Mouse (Mus musculus) limb, embryonic 15.5 days (tissue): Measurements from ENCODE around the gene Ntan1. TPM values are rescaled to one million over a fixed set of nuclear protein-coding genes. Genes with fewer than 3 reads are reported as not detected.
"Not testable (repeated sequence)": the region's sequence is repeated elsewhere in the genome, so short reads cannot be mapped to it uniquely, and the experiment has no call there.

Experiments
- ATAC-seq: fragments of 200-750 bp; cut with Nextera tagmentation; 2 replicates; pipeline ENCODE4 v1.8.0; 2017; ENCODE audit warnings: low read depth, moderate TSS enrichment; ENCODE audit not compliant: insufficient number of reproducible peaks, low FRiP score, low TSS enrichment
- H3K27ac ChIP-seq: fragments of 300-500 bp; sonication (generic); 2 replicates; pipeline ENCODE4 v1.5.1; 2015; ENCODE audit warnings: moderate library complexity, mild to moderate bottlenecking, inconsistent platforms
- H3K27me3 ChIP-seq: fragments of 300-500 bp; sonication (generic); 2 replicates; pipeline ENCODE4 v1.6.1; 2015; ENCODE audit warnings: inconsistent platforms
- H3K36me3 ChIP-seq: fragments of 300-500 bp; sonication (generic); 2 replicates; pipeline ENCODE4 v1.6.1; 2015; ENCODE audit warnings: inconsistent platforms
- H3K4me1 ChIP-seq: fragments of 300-500 bp; sonication (generic); 2 replicates; pipeline ENCODE4 v1.6.1; 2015; ENCODE audit warnings: inconsistent platforms
- H3K4me2 ChIP-seq: fragments of 300-500 bp; sonication (generic); 2 replicates; pipeline ENCODE4 v1.6.1; 2015; ENCODE audit warnings: mild to moderate bottlenecking, inconsistent platforms
- H3K4me3 ChIP-seq: fragments of 300-500 bp; sonication (generic); 2 replicates; pipeline ENCODE4 v1.5.1; 2015; ENCODE audit warnings: mild to moderate bottlenecking, inconsistent platforms
- H3K9ac ChIP-seq: fragments of 300-500 bp; sonication (generic); 2 replicates; pipeline ENCODE4 v1.6.1; 2015; ENCODE audit warnings: inconsistent platforms
- H3K9me3 ChIP-seq: fragments of 300-500 bp; sonication (generic); 2 replicates; pipeline ENCODE4 v1.6.1; 2016; ENCODE audit warnings: inconsistent platforms
- WGBS: fragments of 180-500 bp; shearing (Covaris S2); methylation state at CpG from one replicate; pipeline ENCODE4 v1.1.7; 2015; 5-methylcytosine and 5-hydroxymethylcytosine counted together
- polyA plus RNA-seq: library from polyadenylated mRNA; unstranded; fragments of >200 nt; fragmentation: Nextera tagmentation; extraction: Ambion mirVana; gene quantifications from 2 replicates; pipeline ENCODE4 v1.2.1, GENCODE M21; 2015

Gene Ntan1
- polyA plus RNA-seq, result 189 and 192 TPM in 2 replicates

DNA sequence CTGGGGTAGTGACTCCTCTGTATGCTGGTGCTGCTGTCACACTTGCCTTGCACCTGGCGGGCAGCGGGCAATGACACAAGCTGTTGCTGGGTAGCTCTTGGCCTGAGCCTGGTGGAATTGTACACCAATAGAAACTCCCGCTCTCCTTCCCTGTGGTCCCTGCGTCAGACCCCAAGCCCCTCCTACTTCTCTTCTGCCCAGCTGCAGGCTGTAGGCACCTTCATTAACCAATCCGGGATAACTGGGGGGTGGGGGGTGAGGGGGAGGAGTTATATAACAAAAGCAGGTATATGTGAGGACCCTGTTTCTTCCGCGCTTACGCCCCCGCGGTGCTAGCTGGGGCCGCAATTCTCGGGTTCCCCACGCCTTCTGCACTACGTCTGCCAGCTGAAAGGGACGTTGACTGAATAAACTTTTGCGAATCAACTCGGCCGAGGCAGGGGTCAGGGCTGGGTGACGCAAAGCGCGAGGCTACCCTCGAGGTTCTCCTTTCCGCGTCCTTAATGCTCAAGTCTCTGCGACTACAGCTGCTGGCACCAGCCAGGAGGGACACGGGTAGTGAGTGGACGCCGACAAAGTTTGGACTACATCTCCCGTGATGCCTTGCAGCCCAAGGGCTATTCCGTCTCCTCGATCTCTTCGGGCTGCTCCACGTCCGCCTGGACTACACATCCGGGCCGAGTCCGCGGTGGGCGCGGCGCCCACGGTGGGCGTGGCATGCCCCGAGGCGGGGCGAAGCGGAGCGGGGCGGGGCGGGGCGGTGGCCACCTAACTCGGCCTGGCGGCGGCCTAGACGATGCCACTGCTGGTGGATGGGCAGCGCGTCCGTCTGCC, at the start of gene Ntan1:
TSS of gene Ntan1 (plus strand) at position 286 of the 834 bp plus-strand sequence.
- Histone ChIP-seq H3K4me2 (peak within 1 kb of the TSS; percentile 49), H3K9ac (peak within 1 kb of the TSS; percentile 81), H3K27me3 (no peaks in the 10 kb centered on the region), H3K4me3 (peak within 1 kb of the TSS; percentile 72), H3K36me3 (peaks cover 28% of the 10 kb centered on the region), H3K27ac (peak within 1 kb of the TSS; percentile 98), H3K4me1 (peaks cover 27% of the 10 kb centered on the region), H3K9me3 (no peaks in the 10 kb centered on the region)
- ATAC-seq, result peak; percentile 94
- under 1% methylated on average over 58 of the region's 58 CpGs for WGBS

DNA sequence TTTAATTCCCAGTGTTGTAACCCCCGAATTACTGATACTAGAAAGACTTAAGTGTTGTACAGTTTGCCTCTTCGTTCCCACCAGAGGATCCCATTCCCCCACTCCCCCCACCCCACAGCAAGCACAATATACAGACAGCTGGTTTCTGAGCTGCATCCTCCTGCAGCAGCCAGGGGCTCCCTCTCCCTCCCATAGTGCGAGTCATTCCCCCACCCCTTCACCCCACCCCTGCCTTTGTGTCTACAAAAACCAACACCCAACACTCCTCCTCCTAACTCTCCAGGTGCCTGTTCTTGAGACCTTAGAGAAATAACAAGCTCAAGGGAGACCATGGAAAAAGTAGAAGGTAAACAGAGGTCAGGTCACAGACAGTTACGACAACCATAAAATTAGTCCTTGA, 47.0 kb upstream of the Ntan1 start:
- H3K9me3 ChIP-seq, H3K4me2 ChIP-seq, H3K4me3 ChIP-seq, H3K27me3 ChIP-seq, H3K36me3 ChIP-seq, H3K27ac ChIP-seq, H3K4me1 ChIP-seq, ATAC-seq, H3K9ac ChIP-seq: not testable (repeated sequence)
- 69% methylated on average over 4 of the region's 4 CpGs for WGBS

DNA sequence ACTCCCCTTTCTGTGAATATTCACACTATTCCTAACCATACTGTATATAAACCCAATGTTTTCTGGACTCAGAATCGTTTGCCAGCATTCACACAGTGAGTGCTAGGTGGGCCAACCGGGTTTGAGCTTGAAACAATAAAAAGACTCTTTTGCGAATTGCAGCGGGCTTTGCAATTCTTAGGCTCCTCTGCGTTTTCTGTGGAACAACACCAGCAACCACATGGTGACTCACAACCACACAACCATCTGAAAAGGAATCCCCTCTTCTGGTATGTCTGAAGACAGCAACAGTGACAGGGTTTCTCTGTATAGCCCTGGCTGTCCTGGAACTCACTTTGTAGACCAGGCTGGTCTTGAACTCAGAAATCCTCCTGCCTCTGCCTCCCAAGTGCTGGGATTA, 46.6 kb upstream of the Ntan1 start:
- H3K27me3 ChIP-seq, H3K4me1 ChIP-seq, ATAC-seq, H3K4me3 ChIP-seq, H3K36me3 ChIP-seq, H3K27ac ChIP-seq, H3K4me2 ChIP-seq, H3K9ac ChIP-seq, H3K9me3 ChIP-seq: not testable (repeated sequence)
- 74% methylated on average over 5 of the region's 5 CpGs for WGBS

DNA sequence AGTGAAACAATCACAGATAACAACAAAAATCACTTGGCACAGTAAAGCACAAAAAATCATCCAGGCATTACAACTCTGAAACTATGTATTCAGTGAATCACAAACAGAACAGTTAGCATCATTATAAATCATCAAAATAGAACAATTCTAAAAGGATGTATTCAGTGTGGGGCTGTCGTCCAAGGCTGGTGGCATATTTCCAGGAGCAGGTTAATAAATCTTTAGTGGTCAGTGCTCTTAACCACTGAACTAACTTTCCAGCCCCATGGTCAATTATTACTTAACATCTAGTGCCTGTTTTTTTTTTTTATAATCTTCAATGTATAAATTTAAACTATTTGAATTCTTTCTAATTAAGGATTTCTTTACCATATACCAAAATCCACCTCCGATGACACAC, 44.6 kb upstream of the Ntan1 start:
- WGBS, result 75% methylated on average over 2 of the region's 2 CpGs
- not testable (repeated sequence) for H3K27ac ChIP-seq, H3K27me3 ChIP-seq, H3K9ac ChIP-seq, H3K4me2 ChIP-seq, H3K4me1 ChIP-seq, H3K36me3 ChIP-seq, H3K9me3 ChIP-seq, H3K4me3 ChIP-seq, ATAC-seq

DNA sequence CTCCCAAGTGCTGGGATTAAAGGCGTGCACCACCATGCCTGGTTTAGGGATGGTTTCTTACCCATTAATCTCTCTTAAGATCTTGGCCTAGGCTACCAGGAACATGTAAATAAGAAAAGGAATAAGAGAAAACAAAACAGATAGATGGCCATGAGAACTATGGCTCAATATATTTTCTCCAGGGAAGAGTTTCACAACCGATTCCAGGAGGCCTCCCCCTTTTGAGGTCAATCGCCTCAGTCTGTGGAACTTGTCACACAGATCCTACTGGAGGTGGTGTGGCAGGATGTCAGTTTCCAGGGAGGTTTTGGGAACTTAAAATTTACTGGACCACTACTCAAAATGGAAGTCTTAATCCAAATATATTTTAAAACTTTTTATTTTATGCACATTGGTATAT, 44.0 kb upstream of the Ntan1 start:
- H3K4me3 ChIP-seq, H3K36me3 ChIP-seq, H3K4me2 ChIP-seq, H3K9ac ChIP-seq, ATAC-seq, H3K4me1 ChIP-seq, H3K27me3 ChIP-seq, H3K9me3 ChIP-seq, H3K27ac ChIP-seq: not testable (repeated sequence)
- 85% methylated on average over 3 of the region's 3 CpGs for WGBS

DNA sequence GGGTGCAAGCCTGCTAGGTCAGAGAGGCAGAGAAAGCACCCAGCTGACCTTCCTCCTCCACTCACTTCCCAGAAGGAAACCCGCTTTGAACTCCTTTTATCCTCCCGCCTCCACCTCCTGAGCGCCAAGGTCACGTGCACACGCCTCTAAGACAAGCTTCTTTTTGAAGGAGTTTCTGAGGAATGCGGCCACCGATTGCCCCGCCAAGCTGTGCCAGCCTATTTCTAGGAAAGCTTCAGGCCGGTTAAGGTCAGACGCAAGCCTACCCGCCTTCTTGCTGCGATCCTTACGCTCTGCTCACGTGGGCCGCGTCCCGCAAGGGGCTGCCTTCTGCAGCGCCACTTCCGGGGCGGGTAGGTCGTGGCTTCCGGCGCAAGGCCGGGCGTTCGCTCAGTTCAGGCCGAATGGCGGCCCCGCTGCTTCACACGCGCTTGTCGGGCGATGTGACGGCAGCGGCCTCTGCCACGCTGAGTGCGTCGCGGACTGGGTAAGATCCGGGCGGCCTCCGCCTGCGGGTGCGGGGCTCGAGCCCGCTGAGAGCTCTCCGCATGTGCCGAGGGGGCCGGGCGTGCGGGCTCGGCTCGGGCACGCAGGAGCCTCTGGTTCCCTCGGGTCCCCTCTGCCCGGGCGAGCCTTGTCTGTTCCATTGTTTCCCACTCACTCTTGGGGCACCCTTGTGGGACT, 38.1 kb upstream of the Ntan1 start, which contains the start of gene Rrn3:
TSS of gene Rrn3 (plus strand) at position 356 of the 684 bp plus-strand sequence.
- H3K27me3 ChIP-seq, result no peaks in the 10 kb centered on the region
- H3K9ac ChIP-seq, result peak within 1 kb of the TSS; percentile 95
- peak within 1 kb of the TSS; percentile 85 for H3K27ac ChIP-seq
- H3K4me3 ChIP-seq, result peak within 1 kb of the TSS; percentile 83
- peak; percentile 94 for ATAC-seq
- peak within 1 kb of the TSS; percentile 54 for H3K4me2 ChIP-seq
- WGBS, result under 1% methylated on average over 56 of the region's 57 CpGs
- H3K9me3 ChIP-seq, result no peaks in the 10 kb centered on the region
- peaks cover 17% of the 10 kb centered on the region for H3K36me3 ChIP-seq
- H3K4me1 ChIP-seq, result peaks cover 19% of the 10 kb centered on the region

DNA sequence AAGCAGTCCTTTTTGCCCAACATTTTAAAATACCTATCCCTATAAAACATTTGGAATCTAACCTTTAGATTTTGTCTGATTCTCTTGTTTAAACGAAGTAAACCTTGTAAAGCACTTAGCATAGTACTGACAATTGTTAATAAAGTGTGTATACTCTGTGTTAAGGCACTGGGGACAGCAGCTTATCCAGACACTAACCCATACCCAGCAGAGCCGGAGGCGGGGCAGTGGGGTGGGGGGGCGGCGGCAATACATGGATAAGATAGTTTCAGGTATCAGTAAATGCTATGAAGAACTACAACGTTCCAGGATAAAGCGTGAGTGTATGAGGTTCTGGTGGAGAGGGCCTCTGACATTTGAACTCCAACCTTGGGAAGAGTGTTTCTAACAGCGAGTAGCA, 37.4 kb upstream of the Ntan1 start:
- H3K27me3 ChIP-seq, result no peaks in the 10 kb centered on the region
- no peak overlapping the region for H3K27ac ChIP-seq
- H3K4me1 ChIP-seq, result peaks cover 19% of the 10 kb centered on the region
- ATAC-seq, result no peak
- H3K9me3 ChIP-seq, result no peaks in the 10 kb centered on the region
- peaks cover 24% of the 10 kb centered on the region for H3K36me3 ChIP-seq
- H3K4me3 ChIP-seq, result peak overlapping the region; percentile 83
- H3K4me2 ChIP-seq, result peak overlapping the region; percentile 54
- 33% methylated on average over 8 of the region's 8 CpGs for WGBS
- H3K9ac ChIP-seq, result peak overlapping the region; percentile 95; the same call in 1 of the 2 replicates

DNA sequence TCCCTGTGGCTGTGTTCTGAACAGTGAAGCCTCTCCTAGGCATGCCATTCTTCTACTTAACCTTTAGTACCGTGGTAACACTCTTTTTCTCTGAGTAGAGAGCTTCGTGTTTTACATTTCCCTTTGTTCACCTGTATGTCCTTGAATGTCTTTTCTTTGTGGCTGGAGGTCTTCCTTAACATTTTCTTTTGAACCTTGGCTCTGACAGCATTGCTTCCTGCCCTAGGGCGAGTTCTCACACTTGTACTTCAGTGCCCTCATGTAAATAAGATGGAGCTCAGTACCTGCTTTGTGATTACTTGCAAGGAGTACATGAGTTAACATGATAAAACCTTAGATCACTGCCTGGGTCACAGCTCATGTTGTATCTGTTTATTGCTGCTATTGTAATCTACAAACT, 32.7 kb upstream of the Ntan1 start:
- WGBS, result 84% methylated on average over 3 of the region's 3 CpGs
- peaks cover 65% of the 10 kb centered on the region for H3K36me3 ChIP-seq

DNA sequence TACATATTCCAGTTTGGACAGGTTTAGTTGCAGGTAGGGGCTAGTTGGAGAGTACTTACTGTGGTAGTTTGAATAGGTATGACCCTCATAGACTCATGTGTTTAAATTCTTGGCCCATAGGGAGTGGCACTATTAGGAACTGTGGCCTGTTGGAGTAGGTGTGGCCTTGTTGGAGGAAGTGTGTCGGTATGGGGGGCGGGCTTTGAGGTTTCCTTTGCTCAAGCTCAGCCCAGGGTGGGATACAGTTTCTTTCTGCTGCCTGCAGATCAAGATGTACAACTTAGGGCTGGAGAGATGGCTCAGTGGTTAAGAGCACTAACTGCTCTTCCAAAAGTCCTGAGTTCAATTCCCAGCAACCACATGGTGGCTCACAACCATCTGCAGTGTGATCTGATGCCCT, 25.2 kb upstream of the Ntan1 start:
- H3K27me3 ChIP-seq, H3K9ac ChIP-seq, H3K4me2 ChIP-seq, H3K4me3 ChIP-seq, H3K9me3 ChIP-seq, H3K4me1 ChIP-seq, ATAC-seq, H3K27ac ChIP-seq: not testable (repeated sequence)
- peaks cover 87% of the 10 kb centered on the region for H3K36me3 ChIP-seq
- 90% methylated on average over 2 of the region's 2 CpGs for WGBS

More for the DNA sequence above, 32.7 kb upstream of the Ntan1 start:
- no peak overlapping the region for H3K4me2 ChIP-seq
- H3K9me3 ChIP-seq, result no peaks in the 10 kb centered on the region
- no peaks in the 10 kb centered on the region for H3K27me3 ChIP-seq
- H3K4me1 ChIP-seq, result peaks cover 12% of the 10 kb centered on the region; the same call in 1 of the 2 replicates
- H3K9ac ChIP-seq, result no peak overlapping the region
- no peak overlapping the region for H3K27ac ChIP-seq
- no peak for ATAC-seq
- no peak overlapping the region for H3K4me3 ChIP-seq

DNA sequence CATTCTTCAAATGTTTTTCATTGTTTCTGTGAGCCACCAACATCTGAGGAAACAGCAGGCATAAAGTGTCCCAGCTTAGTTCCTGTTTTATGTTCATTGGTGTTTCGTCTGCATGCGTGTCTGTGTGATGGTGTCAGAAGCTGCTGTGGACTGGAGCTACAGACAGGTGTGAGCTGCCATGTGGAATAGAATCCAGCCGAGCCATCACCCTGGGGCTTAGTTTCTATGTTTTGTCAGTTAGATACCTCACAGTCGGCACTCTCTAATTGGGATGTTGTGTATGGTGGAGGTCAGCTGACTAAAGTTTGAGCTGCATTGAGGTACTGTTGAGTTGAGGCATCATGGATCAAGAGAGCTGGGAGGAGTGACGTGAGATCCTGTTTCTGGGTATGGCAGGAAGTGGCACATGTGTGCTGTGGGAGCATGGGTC, 21.9 kb upstream of the Ntan1 start:
- Histone ChIP-seq H3K4me2 (no peak overlapping the region), H3K9ac (no peak overlapping the region), H3K4me3 (no peak overlapping the region), H3K27ac (no peak overlapping the region), H3K36me3 (peaks cover 90% of the 10 kb centered on the region), H3K4me1 (no peaks in the 10 kb centered on the region), H3K9me3 (no peaks in the 10 kb centered on the region), H3K27me3 (no peaks in the 10 kb centered on the region)
- no peak for ATAC-seq
- WGBS, result 87% methylated on average over 5 of the region's 5 CpGs

DNA sequence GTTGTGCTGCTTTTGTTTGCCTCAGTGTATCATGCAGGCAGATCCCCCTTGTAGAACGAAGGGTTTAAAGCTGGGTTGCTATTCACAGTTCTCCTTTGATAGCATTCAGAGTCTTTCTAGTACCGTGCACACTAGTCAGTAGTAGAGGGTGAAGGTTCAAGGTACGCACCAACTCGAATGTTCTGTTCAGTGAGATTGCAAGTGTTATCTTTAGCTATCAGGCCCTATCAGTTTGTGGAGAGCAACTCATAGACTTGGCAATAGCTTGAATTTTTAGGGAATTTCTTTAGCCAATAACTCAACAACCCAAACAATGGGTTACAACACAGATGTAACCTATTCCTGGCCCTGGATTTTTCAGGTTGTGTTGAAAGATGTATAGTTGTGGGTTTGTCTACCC, 17.4 kb upstream of the Ntan1 start:
- Histone ChIP-seq H3K36me3 (peaks cover 85% of the 10 kb centered on the region), H3K4me3 (no peak overlapping the region), H3K9ac (no peak overlapping the region), H3K9me3 (no peaks in the 10 kb centered on the region), H3K27me3 (no peaks in the 10 kb centered on the region), H3K27ac (no peak overlapping the region), H3K4me2 (no peak overlapping the region), H3K4me1 (no peaks in the 10 kb centered on the region)
- no peak for ATAC-seq
- 97% methylated on average over 4 of the region's 4 CpGs for WGBS

DNA sequence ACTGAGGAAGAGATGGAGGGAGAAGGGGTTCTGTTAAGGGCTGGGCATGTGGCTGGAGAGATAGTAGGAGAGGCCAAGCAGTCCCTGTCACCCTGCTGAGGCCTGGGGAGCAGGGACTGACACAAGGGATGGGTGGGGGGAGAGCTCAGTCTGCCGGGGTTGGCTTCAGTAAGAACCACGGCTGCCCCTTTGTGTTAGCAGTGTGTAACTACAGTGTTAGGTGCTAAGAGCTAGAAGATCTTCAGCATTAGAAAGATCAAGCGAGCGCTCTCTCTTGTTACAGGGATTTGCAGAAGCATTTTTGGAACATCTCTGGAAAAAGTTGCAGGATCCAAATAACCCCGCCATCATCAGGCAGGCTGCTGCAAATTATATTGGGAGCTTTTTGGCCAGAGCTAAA, 14.0 kb upstream of the Ntan1 start:
- Histone ChIP-seq H3K36me3 (peaks cover 87% of the 10 kb centered on the region), H3K4me2 (no peak overlapping the region), H3K27ac (no peak overlapping the region), H3K27me3 (no peaks in the 10 kb centered on the region), H3K9me3 (no peaks in the 10 kb centered on the region), H3K9ac (no peak overlapping the region), H3K4me1 (no peaks in the 10 kb centered on the region), H3K4me3 (no peak overlapping the region)
- 88% methylated on average over 5 of the region's 5 CpGs for WGBS
- no peak for ATAC-seq
